ENCODE assay signal across 8 mouse cellular contexts in the genomic region with DNA sequence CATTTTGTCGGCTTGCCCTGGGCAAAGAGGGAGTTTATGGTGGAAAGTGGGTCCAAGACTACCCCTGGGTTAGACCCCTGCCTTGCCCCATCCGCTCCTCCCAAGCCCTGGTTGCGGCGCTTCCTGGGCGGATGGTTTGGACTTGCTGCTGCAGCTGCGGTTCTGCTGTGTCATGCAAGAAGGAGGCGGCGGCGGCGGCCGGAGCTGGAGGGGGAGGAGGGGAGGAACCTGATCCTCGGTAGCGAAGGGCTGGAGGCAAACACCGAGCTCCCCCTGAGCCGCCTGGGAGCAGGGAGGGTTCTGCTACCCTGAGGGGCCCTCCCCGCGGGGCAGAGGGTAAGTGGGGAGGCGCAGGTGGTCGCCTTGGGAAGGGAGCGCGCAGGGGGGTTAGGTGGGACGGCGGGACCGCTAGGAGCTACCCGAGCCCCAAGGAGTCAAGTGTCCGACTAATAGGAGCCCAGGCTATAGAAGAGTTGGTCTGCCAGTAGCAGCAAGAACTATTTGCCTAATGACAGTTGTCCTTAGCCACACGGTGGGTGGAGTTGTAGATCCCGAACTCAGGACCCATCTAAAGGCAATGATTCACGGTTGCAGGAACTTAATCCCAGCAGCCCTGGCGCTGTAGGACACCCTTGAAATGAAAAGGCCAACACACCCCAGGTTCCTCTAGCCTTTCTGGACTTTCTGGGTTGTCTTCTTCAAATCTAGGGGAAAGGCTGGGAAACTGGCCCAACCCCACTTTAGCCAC.
A peak's percentile ranks its signal among the peaks of the same experiment; 100 is the strongest.
DNase-seq lines count a peak whose midpoint lies in the region; ATAC-seq and TF ChIP-seq lines count a peak whose summit lies in the region.

No protein-coding gene starts in this region.

- 2% methylated on average over 30 of the region's 30 CpGs for WGBS in hindbrain, postnatal 0 days
- 1% methylated on average over 30 of the region's 30 CpGs for WGBS in limb, embryonic 10.5 days

- no peaks in the 10 kb centered on the region for H3K9me3 ChIP-seq in hindbrain, postnatal 0 days (ENCODE audit: low read length)
- H3K9me3 ChIP-seq in limb, embryonic 10.5 days (replicated peaks) = no peaks in the 10 kb centered on the region

- peak overlapping the region; percentile 97 for H3K27ac ChIP-seq in cortical plate, adult 2 months (ENCODE audit: insufficient read depth, low read length)
- H3K27ac ChIP-seq in hindbrain, postnatal 0 days = no peak overlapping the region
- no peak overlapping the region for H3K27ac ChIP-seq in limb, embryonic 10.5 days

- peak; percentile 37; the same call in 1 of the 2 replicates for TF ChIP-seq POLR2A in cortical plate, adult 2 months (IDR thresholded peaks at IDR 0.05; ENCODE audit: extremely low read depth, insufficient read depth, low read length)

- peak overlapping the region; percentile 99 for H3K4me2 ChIP-seq in hindbrain, postnatal 0 days (ENCODE audit: low read depth, low read length)

- TF ChIP-seq CTCF in cortical plate, adult 2 months (IDR thresholded peaks at IDR 0.05; ENCODE audit: extremely low read depth, insufficient read depth, low read length) = no peak
- no peak for TF ChIP-seq CTCF in hindbrain, postnatal 0 days (IDR thresholded peaks at IDR 0.05; ENCODE audit: low read depth)

- peaks cover 10% of the 10 kb centered on the region; the same call in 1 of the 2 replicates for H3K27me3 ChIP-seq in hindbrain, postnatal 0 days (ENCODE audit: insufficient read depth, low read length)
- H3K27me3 ChIP-seq in limb, embryonic 10.5 days (ENCODE audit: low read depth, poor library complexity, severe bottlenecking) = peaks cover 87% of the 10 kb centered on the region

- ATAC-seq in hindbrain, postnatal 0 days = no peak
- no peak for ATAC-seq in activated CD4-positive, CD25-positive, alpha-beta regulatory T cell, adult 4 months

- H3K9ac ChIP-seq in hindbrain, postnatal 0 days (replicated peaks; ENCODE audit: low read length) = peak overlapping the region; percentile 39

- DNase-seq in adrenal gland, adult 18-20 months (ENCODE audit: low spot score in 2 of 2) = peak; percentile 80 to 81
- peak; percentile 81 for DNase-seq in gastrocnemius, postnatal 14 days
- DNase-seq in hindbrain, postnatal 0 days (ENCODE audit: low spot score) = peak; percentile 57
- DNase-seq in limb, embryonic 10.5 days (ENCODE audit: low spot score) = peak; percentile 79
- DNase-seq in mesoderm, embryonic 11.5 days (ENCODE audit: low read depth, low spot score) = peak; percentile 47
- DNase-seq in right cerebral cortex, postnatal 36 days (ENCODE audit: low spot score in 2 of 2) = peak; percentile 62 to 70

- peak overlapping the region; percentile 99 for H3K4me3 ChIP-seq in cortical plate, adult 2 months (ENCODE audit: insufficient read depth, low read length)
- peak overlapping the region; percentile 39 for H3K4me3 ChIP-seq in hindbrain, postnatal 0 days (ENCODE audit: low read length)
- peak overlapping the region; percentile 54 for H3K4me3 ChIP-seq in limb, embryonic 10.5 days

- H3K4me1 ChIP-seq in cortical plate, adult 2 months (ENCODE audit: control insufficient read depth, insufficient read depth, low read length) = no peaks in the 10 kb centered on the region
- peaks cover 10% of the 10 kb centered on the region; the same call in 1 of the 2 replicates for H3K4me1 ChIP-seq in hindbrain, postnatal 0 days (ENCODE audit: insufficient read depth, low read length)
- peaks cover 44% of the 10 kb centered on the region for H3K4me1 ChIP-seq in limb, embryonic 10.5 days

- intact Hi-C loops in gastrocnemius, postnatal 14 days (cut with DNase I; ENCODE audit: low total_unique reads) = no loop called here

- H3K36me3 ChIP-seq in hindbrain, postnatal 0 days (ENCODE audit: insufficient read depth, low read length) = no peaks in the 10 kb centered on the region
- no peaks in the 10 kb centered on the region for H3K36me3 ChIP-seq in limb, embryonic 10.5 days

Comparison
In these comparisons a context has a peak if more than half of its experiments do, and no peak if none do; other contexts are left out.
1. H3K4me3 ChIP-seq: peak in every context shown above with its lines; median percentile 99 in cortical plate, adult 2 months; 54 in limb, embryonic 10.5 days; 39 in hindbrain, postnatal 0 days.